Mouse (Mus musculus) neural tube, embryonic 11.5 days (tissue): Measurements from ENCODE around the gene Myoc. TPM values are rescaled to one million over a fixed set of nuclear protein-coding genes. Genes with fewer than 3 reads are reported as not detected.

Experiments
- ATAC-seq: fragments of 200-750 bp; cut with Nextera tagmentation; 2 replicates; pipeline ENCODE4 v1.8.0; 2017; ENCODE audit warnings: moderate number of reproducible peaks, mild to moderate bottlenecking, moderate TSS enrichment, moderate library complexity; ENCODE audit not compliant: insufficient read depth, low FRiP score, low TSS enrichment
- DNase-seq: peaks from one replicate; pipeline ENCODE4 v3.0.0-alpha.2; 2015; ENCODE audit warnings: low spot score
- H3K27ac ChIP-seq: fragments of 300-500 bp; sonication (generic); 2 replicates; pipeline ENCODE4 v1.5.1; 2014; ENCODE audit warnings: low read depth, mild to moderate bottlenecking, low read length
- H3K27me3 ChIP-seq: fragments of 300-500 bp; sonication (generic); 2 replicates; pipeline ENCODE4 v1.6.1; 2014; ENCODE audit warnings: mild to moderate bottlenecking, low read length, mixed read lengths; ENCODE audit not compliant: control insufficient read depth, insufficient read depth
- H3K36me3 ChIP-seq: fragments of 300-500 bp; sonication (generic); 2 replicates; pipeline ENCODE4 v1.6.1; 2014; ENCODE audit warnings: mild to moderate bottlenecking, low read length, moderate library complexity, mixed read lengths; ENCODE audit not compliant: control insufficient read depth, insufficient read depth
- H3K4me1 ChIP-seq: fragments of 300-500 bp; sonication (generic); 2 replicates; pipeline ENCODE4 v1.6.1; 2014; ENCODE audit warnings: low read length, mixed read lengths; ENCODE audit not compliant: control insufficient read depth, insufficient read depth
- H3K4me2 ChIP-seq: fragments of 300-500 bp; sonication (generic); 2 replicates; pipeline ENCODE4 v1.6.1; 2014; ENCODE audit warnings: low read depth, mild to moderate bottlenecking, moderate library complexity
- H3K4me3 ChIP-seq: fragments of 300-500 bp; sonication (generic); 2 replicates; pipeline ENCODE4 v1.5.1; 2014; ENCODE audit warnings: low read depth, low read length
- H3K9ac ChIP-seq: fragments of 300-500 bp; sonication (generic); 2 replicates; pipeline ENCODE4 v1.6.1; 2014; ENCODE audit warnings: mild to moderate bottlenecking, low read length
- H3K9me3 ChIP-seq: fragments of 300-500 bp; sonication (generic); 2 replicates; pipeline ENCODE4 v1.6.1; 2016; ENCODE audit warnings: low read length; ENCODE audit not compliant: control insufficient read depth
- WGBS: fragments of 180-500 bp; shearing (Covaris S2); extraction: QIAGEN DNeasy Blood & Tissue Kit; methylation state at CpG from one replicate; pipeline ENCODE4 v1.1.7; 2014; 5-methylcytosine and 5-hydroxymethylcytosine counted together
- polyA plus RNA-seq: library from polyadenylated mRNA; unstranded; fragments of >200 nt; fragmentation: Nextera tagmentation; extraction: Ambion mirVana; gene quantifications from 2 replicates; pipeline ENCODE4 v1.2.1, GENCODE M21; 2014

The Myoc gene
- polyA plus RNA-seq, 1 experiment from 2014 or later = not detected

DNA sequence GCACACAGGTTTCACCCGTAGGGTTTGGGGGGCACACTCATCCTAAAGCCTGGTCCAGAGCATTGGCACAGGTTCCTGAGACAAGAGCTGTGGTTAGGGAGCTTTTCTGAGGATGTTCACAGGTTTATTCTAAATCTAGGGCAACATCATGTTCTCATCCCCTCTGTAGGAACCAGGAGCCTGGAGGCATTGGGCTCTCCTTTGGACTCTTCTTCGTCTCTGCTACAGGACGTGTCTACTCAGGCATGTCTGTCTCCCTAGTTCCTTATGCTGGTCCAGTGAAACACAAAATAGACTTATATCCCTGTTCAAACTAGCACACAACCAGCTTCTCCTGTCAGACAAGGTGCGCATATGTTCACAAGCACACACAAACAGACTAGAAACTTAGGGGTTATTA lies 420 bp upstream of the Myoc start:
- WGBS = 92% methylated on average over 4 of the region's 4 CpGs
- Histone ChIP-seq H3K9me3 (no peaks in the 10 kb centered on the region), H3K4me2 (no peak overlapping the region), H3K4me1 (no peaks in the 10 kb centered on the region), H3K36me3 (no peaks in the 10 kb centered on the region), H3K9ac (no peak overlapping the region), H3K27ac (no peak overlapping the region), H3K4me3 (no peak overlapping the region), H3K27me3 (no peaks in the 10 kb centered on the region)
- ATAC-seq (no peak), DNase-seq (no peak)

DNA sequence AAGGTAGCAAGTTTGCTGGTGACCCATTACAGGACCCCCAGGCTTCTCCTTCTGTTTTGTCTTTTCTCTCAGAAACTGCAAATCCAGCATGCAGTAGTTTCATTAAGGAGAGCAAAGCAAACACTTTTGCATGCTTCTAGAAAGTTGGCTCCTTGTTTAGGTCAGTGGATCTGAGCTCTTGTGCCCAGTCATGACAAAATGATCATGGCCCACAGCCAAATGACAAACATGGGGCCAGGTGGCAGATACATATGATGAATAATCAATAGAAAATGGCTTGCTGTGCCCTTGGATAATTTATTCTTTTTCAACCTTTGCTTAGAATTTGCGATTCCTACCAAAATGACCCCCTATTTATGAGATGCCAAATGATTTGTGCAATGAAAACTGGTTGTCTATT lies 906 bp downstream of the Myoc start:
- ATAC-seq (no peak), DNase-seq (no peak)
- no peaks in the 10 kb centered on the region for H3K36me3 ChIP-seq
- WGBS = 93% methylated on average over 1 of the region's 1 CpGs
- no peaks in the 10 kb centered on the region for H3K4me1 ChIP-seq
- no peak overlapping the region for H3K4me2 ChIP-seq
- no peak overlapping the region for H3K9ac ChIP-seq
- H3K9me3 ChIP-seq = no peaks in the 10 kb centered on the region
- no peaks in the 10 kb centered on the region for H3K27me3 ChIP-seq
- no peak overlapping the region for H3K4me3 ChIP-seq
- no peak overlapping the region for H3K27ac ChIP-seq

DNA sequence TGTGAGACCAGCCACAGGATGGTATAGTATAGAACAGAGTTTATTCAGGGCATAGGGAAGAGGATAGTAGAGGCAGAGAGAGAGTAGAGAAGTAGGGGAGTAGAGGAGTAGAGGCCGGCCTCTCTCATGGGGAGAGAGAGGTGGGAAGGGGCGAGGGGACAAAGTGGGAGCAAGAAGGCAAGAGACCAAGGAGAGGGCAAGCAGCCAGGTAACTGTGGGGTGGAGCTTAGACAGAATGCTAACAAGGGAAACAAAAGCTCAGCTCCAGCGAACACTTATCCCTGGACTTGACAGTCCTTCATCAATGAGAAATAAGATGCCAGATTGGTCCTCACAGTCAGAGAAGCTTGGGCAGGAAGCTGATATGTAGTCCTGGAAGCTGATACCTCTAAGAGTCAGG lies 3.6 kb downstream of the Myoc start:
- Histone ChIP-seq H3K36me3 (no peaks in the 10 kb centered on the region), H3K4me2 (no peak overlapping the region), H3K27ac (no peak overlapping the region), H3K9me3 (no peaks in the 10 kb centered on the region), H3K27me3 (no peaks in the 10 kb centered on the region), H3K9ac (no peak overlapping the region), H3K4me1 (no peaks in the 10 kb centered on the region), H3K4me3 (no peak overlapping the region)
- DNase-seq = no peak
- WGBS = 86% methylated on average over 3 of the region's 3 CpGs
- no peak for ATAC-seq

DNA sequence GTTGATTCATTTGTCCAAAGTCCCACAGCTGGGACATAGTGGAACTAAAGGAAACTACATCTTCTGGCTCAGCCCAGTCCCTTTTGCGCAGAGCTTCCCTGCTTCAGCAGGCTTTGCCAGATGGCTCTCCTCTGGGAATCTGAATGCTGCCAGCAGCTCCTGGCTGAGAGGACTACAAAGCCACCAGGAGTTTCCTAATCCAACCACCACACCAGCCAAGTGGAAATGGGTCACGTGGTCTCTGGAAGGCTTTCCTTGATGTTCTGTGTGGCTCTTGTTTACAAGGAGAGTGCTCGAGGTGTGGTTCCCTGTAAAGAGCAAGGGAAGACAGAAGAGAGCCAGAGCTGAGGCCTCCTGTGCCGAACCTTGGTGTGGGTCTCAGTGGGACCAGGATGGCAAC lies 4.8 kb downstream of the Myoc start:
- Histone ChIP-seq H3K4me2 (no peak overlapping the region), H3K36me3 (no peaks in the 10 kb centered on the region), H3K9me3 (no peaks in the 10 kb centered on the region), H3K27ac (no peak overlapping the region), H3K27me3 (no peaks in the 10 kb centered on the region), H3K4me1 (no peaks in the 10 kb centered on the region), H3K9ac (no peak overlapping the region), H3K4me3 (no peak overlapping the region)
- DNase-seq (no peak), ATAC-seq (no peak)
- 60% methylated on average over 4 of the region's 4 CpGs for WGBS

DNA sequence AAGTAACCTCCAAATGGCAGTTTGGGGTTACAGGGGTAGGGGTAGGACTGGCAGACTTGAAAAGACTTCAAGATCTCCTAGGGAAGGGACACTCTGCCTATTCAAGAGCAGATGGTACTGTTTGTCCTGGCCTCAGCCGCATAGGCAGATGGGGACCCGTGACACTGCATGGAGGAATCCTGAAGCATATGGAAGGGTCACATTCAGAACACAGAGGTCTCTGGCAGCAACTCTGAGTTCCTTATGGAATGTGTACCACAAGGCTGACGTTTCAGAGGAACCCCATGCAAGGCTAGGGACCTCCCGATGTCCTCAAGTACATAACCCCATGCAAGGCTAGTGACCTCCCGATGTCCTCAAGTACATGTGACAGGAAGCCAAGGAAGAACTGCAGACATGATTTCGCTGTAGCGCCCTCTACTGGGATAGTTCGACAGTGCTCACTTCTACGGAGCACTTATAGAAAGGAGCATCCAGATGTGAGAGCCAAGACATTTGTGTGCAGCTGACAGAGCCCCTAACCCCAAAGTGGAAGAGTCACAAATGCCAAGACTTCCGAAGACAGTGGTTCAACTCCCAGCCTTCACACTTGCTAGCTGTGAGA lies 7.2 kb downstream of the Myoc start:
- 75% methylated on average over 10 of the region's 10 CpGs for WGBS
- ATAC-seq = no peak
- no peak for DNase-seq
- no peak overlapping the region for H3K4me2 ChIP-seq
- no peaks in the 10 kb centered on the region for H3K36me3 ChIP-seq
- H3K9me3 ChIP-seq = no peaks in the 10 kb centered on the region
- H3K4me3 ChIP-seq = no peak overlapping the region
- H3K27ac ChIP-seq = no peak overlapping the region
- no peak overlapping the region for H3K9ac ChIP-seq
- no peaks in the 10 kb centered on the region for H3K4me1 ChIP-seq
- no peaks in the 10 kb centered on the region for H3K27me3 ChIP-seq

DNA sequence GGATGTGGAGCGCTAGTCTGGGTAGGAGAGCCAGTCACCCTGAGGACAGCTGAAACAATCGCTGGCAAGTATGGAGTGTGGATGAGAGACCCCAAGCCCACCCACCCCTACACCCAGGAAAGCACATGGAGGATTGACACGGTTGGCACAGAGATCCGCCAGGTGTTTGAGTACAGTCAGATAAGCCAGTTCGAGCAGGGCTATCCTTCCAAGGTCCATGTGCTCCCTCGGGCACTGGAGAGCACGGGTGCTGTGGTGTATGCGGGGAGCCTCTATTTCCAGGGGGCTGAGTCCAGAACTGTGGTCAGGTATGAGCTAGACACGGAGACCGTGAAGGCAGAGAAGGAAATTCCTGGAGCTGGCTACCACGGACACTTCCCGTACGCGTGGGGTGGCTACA lies 9.5 kb downstream of the Myoc start:
- Histone ChIP-seq H3K9me3 (no peaks in the 10 kb centered on the region), H3K36me3 (no peaks in the 10 kb centered on the region), H3K27ac (no peak overlapping the region), H3K4me2 (no peak overlapping the region), H3K4me3 (no peak overlapping the region), H3K27me3 (no peaks in the 10 kb centered on the region), H3K4me1 (no peaks in the 10 kb centered on the region), H3K9ac (no peak overlapping the region)
- ATAC-seq (no peak), DNase-seq (no peak)
- 93% methylated on average over 14 of the region's 14 CpGs for WGBS

DNA sequence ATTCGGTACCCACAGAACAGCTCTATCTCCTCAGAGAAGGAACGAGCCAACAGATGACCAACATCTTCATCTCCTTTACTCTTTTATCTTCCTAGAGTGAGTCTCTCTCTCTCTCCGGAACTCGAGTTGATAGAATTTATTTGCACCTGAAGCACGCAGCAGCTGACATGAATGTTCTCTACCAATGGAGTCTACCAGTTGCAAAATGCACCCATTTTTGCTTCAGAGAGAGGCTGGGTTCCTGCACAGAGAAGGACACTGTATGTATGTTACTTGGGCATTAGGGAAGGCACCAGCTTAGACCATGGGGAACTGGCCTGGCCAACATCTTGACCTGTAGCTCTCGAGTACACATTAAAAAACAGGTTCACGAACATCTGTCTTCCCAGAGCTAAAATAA lies 19.2 kb downstream of the Myoc start, which contains the start of gene Myocos:
TSS of gene Myocos (minus strand) at position 101 of the 400 bp plus-strand sequence.
- Histone ChIP-seq H3K9me3 (no peaks in the 10 kb centered on the region), H3K4me2 (no peak within 1 kb of the TSS), H3K27me3 (no peaks in the 10 kb centered on the region), H3K36me3 (no peaks in the 10 kb centered on the region), H3K4me1 (no peaks in the 10 kb centered on the region), H3K4me3 (no peak within 1 kb of the TSS), H3K9ac (no peak within 1 kb of the TSS), H3K27ac (no peak within 1 kb of the TSS)
- WGBS = 92% methylated on average over 7 of the region's 7 CpGs
- ATAC-seq (no peak), DNase-seq (no peak)

DNA sequence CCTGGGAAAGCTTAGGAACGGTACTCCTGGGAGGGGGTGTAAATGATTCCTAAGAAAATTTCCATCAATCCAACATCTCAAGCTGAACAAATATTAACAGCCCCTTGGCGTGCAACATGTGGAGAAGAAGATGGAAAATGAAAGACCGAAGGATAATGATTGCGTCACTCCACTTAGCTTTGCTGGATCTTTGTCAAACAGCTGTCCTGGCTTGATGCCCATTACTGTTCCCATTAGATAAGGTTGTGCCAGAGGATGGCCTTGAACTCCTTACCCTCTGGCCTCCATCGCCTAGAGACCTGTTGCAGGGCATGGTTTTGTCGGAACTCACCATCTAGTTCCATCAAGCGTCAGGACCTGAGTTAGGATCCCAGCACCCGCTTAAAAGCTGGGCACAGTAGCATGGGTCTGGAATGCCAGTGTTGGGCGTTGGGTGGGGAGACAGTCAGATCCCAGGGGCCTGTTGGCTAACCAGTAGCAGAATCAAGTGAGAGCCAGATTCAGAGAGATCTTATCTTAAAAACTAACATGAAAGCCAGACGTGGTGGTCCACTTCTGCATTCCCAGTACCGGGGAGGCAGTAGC lies 21.4 kb downstream of the Myoc start:
- no peaks in the 10 kb centered on the region for H3K27me3 ChIP-seq
- no peak overlapping the region for H3K27ac ChIP-seq
- no peaks in the 10 kb centered on the region for H3K4me1 ChIP-seq
- H3K9ac ChIP-seq = no peak overlapping the region
- DNase-seq = no peak
- no peaks in the 10 kb centered on the region for H3K9me3 ChIP-seq
- H3K4me3 ChIP-seq = no peak overlapping the region
- no peaks in the 10 kb centered on the region for H3K36me3 ChIP-seq
- ATAC-seq = no peak
- WGBS = 84% methylated on average over 11 of the region's 11 CpGs
- no peak overlapping the region for H3K4me2 ChIP-seq

DNA sequence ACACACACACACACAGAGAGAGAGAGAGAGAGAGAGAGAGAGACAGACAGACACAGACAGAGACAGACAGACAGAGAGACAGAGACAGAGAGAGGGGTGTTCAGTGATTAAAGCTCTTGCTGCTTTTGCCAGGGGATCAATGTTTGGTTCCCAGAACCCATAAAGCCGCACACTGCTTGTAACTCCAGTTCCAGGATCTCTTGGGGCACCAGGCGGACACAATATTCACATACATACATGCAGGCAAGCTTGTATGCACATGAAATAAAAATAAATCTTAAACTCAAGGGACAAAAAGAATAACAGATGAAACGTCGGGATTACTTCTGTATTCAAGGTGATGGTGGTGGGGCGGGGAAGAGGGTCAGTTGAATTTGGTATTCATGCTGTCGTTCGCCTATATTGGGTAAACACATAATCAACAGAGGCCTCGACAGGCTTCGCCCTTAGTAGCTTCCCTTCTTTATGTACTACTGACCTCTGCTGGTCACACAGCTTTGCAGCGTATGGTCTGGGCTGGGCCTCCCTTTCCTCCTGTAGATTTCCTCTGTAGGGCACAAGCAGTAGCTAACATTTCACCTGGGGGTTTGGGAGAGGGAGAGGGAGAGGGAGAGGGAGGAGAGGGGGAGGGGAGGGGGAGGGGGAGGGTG lies 26.0 kb downstream of the Myoc start:
- Histone ChIP-seq H3K36me3 (no peaks in the 10 kb centered on the region), H3K4me1 (no peaks in the 10 kb centered on the region), H3K27ac (no peak overlapping the region), H3K9me3 (no peaks in the 10 kb centered on the region), H3K4me2 (no peak overlapping the region), H3K4me3 (no peak overlapping the region), H3K9ac (no peak overlapping the region), H3K27me3 (no peaks in the 10 kb centered on the region)
- 16% methylated on average over 10 of the region's 10 CpGs for WGBS
- DNase-seq (peak; percentile 83), ATAC-seq (peak; percentile 92)
